Mouse (Mus musculus) left cerebral cortex, adult 6 months (tissue): ENCODE measurements around the gene Olfr575. TPM values are rescaled to one million over a fixed set of nuclear protein-coding genes. Genes with fewer than 3 reads are reported as not detected.

Experiments used
- long read RNA-seq, 2 experiments: library from polyadenylated mRNA; unstranded; transcript quantifications; one replicate each; pipeline ENCODE4 v2.0.0; 2019 to 2020
- polyA plus RNA-seq: library from polyadenylated mRNA; unstranded; fragments of <200 nt; fragmentation: Nextera tagmentation; gene quantifications from 2 replicates; pipeline ENCODE4 v1.2.3, GENCODE M21; 2021

Olfr575 gene
- 0.11 TPM in 1 of 2 replicates, not detected in the other for polyA plus RNA-seq
- long read RNA-seq, experiment 1, result 0 reads
- long read RNA-seq, experiment 2, result 0 reads

DNA sequence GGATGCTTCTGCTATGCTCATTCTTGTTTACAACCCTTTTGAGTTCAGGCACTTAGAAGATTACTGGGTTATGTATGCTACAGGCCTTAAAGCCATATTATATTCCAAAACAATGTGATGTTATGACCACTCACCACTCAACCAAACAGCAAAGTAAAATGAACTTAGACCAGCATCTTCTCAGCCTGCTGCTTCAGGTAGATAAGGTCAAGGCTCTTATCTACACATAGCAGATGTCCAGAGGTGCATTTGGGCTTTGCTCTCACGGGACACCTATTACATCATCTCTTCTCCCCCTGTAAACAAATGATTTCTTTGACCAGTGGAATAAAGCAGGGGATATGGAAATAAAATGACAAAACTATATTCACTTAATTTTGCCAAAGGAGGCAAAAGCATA lies at the start of gene Olfr575:
Gene Olfr575, minus strand, starts transcription at position 183 of the 400 bp plus-strand sequence.

GRCm38 (mm10) chr7:102989224-102989623 lies 30.6 kb upstream of the Olfr575 start, which contains the start of gene Olfr578:
Gene Olfr578, minus strand, starts transcription at chr7:102989324.

GRCm38 (mm10) chr7:102975843-102976242 lies 17.3 kb upstream of the Olfr575 start, which contains the start of gene Olfr577:
Gene Olfr577, minus strand, starts transcription at chr7:102975943.

DNA sequence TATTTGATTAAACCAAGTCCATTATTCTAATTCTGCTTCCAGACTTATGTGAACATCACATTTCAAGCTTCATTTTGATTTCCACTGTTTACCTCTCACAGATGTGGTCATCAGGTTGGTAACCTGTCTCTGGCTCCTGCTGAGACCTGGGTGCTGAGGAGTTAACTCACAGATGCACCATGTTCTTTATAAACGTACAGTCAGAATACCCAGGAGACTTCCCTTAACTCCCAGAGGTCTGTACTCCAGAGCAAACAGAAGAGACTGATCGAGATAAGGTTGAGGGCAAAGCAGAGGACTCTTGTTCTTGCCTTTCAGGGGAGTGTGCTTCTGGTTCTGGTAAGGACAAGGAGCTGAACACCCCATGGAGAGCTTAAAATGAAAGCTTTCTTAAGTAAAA lies 3.8 kb upstream of the Olfr575 start, which contains the start of gene Olfr576:
Gene Olfr576, plus strand, starts transcription at position 301 of the 400 bp plus-strand sequence.

GRCm38 (mm10) chr7:102948167-102948566 lies 10.4 kb downstream of the Olfr575 start, which contains the start of gene Olfr574:
Gene Olfr574, plus strand, starts transcription at chr7:102948467.

GRCm38 (mm10) chr7:102942475-102942874 lies 16.1 kb downstream of the Olfr575 start, which contains the start of gene Olfr573-ps1:
Gene Olfr573-ps1, minus strand, starts transcription at chr7:102942575.

DNA sequence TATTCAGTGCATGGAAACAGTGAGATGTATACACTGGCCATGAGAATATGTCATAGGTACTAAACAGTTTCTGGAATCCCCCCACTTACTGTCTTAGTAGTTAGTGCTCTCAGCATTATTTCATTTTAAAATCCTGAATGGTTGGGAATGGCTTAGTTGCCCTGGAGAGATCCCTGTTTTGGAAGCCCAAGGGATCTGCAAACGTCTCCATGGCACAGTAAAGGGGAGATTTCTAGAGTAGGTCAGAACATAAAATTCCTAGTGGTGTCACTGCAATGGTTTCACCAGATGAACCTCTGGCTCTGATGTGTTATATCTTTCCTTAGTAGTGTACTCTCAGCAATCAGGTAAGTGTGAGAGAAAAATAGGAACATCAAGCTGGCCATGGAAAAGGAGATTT lies 34.5 kb downstream of the Olfr575 start, which contains the start of gene Olfr572:
Gene Olfr572, plus strand, starts transcription at position 301 of the 400 bp plus-strand sequence.

GRCm38 (mm10) chr7:102917032-102917875 lies 41.3 kb downstream of the Olfr575 start, which contains the start of gene Olfr571:
Gene Olfr571, minus strand, starts transcription at chr7:102917536.

Other genes with a start within 250 kb of the Olfr575 start
- not detected in 2 replicates for gene Olfr33, start 239.7 kb downstream of the Olfr575 start, polyA plus RNA-seq
- not detected in 2 replicates for gene Olfr559, start 231.3 kb downstream of the Olfr575 start, polyA plus RNA-seq
- not detected in 2 replicates for gene Olfr560, start 199.4 kb downstream of the Olfr575 start, polyA plus RNA-seq
- gene Olfr78, start 199.3 kb downstream of the Olfr575 start, polyA plus RNA-seq, result 0.33 and 0.41 TPM in 2 replicates
- not detected in 2 replicates for gene Olfr561, start 187.6 kb downstream of the Olfr575 start, polyA plus RNA-seq
- gene Olfr564, start 155.3 kb downstream of the Olfr575 start, polyA plus RNA-seq, result not detected in 2 replicates
- gene Olfr566, start 100.0 kb downstream of the Olfr575 start, polyA plus RNA-seq, result not detected in 2 replicates
- not detected in 2 replicates for gene Olfr568, start 81.7 kb downstream of the Olfr575 start, polyA plus RNA-seq
- not detected in 2 replicates for gene Olfr569, start 67.9 kb downstream of the Olfr575 start, polyA plus RNA-seq
- not detected in 2 replicates for gene Olfr570, start 64.2 kb downstream of the Olfr575 start, polyA plus RNA-seq
- gene Olfr571, start 41.2 kb downstream of the Olfr575 start, polyA plus RNA-seq, result not detected in 2 replicates
- gene Olfr572, start 34.4 kb downstream of the Olfr575 start, polyA plus RNA-seq, result not detected in 2 replicates
- not detected in 2 replicates for gene Olfr573-ps1, start 16.2 kb downstream of the Olfr575 start, polyA plus RNA-seq
- not detected in 2 replicates for gene Olfr574, start 10.3 kb downstream of the Olfr575 start, polyA plus RNA-seq
- not detected in 2 replicates for gene Olfr576, start 3.9 kb upstream of the Olfr575 start, polyA plus RNA-seq
- gene Olfr577, start 17.2 kb upstream of the Olfr575 start, polyA plus RNA-seq, result not detected in 2 replicates
- not detected in 2 replicates for gene Olfr578, start 30.5 kb upstream of the Olfr575 start, polyA plus RNA-seq
- gene Olfr582, start 79.2 kb upstream of the Olfr575 start, polyA plus RNA-seq, result not detected in 2 replicates
- not detected in 2 replicates for gene Olfr583, start 92.5 kb upstream of the Olfr575 start, polyA plus RNA-seq
- gene Olfr584, start 123.1 kb upstream of the Olfr575 start, polyA plus RNA-seq, result not detected in 2 replicates
- gene Olfr585, start 138.9 kb upstream of the Olfr575 start, polyA plus RNA-seq, result not detected in 2 replicates
- gene Olfr586, start 166.9 kb upstream of the Olfr575 start, polyA plus RNA-seq, result not detected in 2 replicates
- not detected in 2 replicates for gene Olfr588-ps1, start 182.1 kb upstream of the Olfr575 start, polyA plus RNA-seq
- gene Olfr589, start 197.6 kb upstream of the Olfr575 start, polyA plus RNA-seq, result not detected in 2 replicates
- not detected in 2 replicates for gene Olfr591, start 219.6 kb upstream of the Olfr575 start, polyA plus RNA-seq
- not detected in 2 replicates for gene Olfr592, start 226.0 kb upstream of the Olfr575 start, polyA plus RNA-seq